Mouse (Mus musculus) E14TG2a.4 (cell line): Measurements from ENCODE around the gene Cabcoco1.

Source experiments
- CTCF ChIP-seq: conservative IDR thresholded peaks from 2 replicates; pipeline ENCODE4 v1.5.1; 2014; ENCODE audit warnings: low read length
- POU5F1 ChIP-seq: IDR thresholded peaks from 2 replicates; pipeline ENCODE4 v1.6.1; 2014; ENCODE audit warnings: low read length, borderline replicate concordance

GRCm38 (mm10) chr10:68420393-68420920, 121.2 kb downstream of the Cabcoco1 start:
- TF ChIP-seq CTCF (no peak), POU5F1 (no peak)
